Mouse (Mus musculus): ENCODE results near the gene Duxf3.
"Not testable (repeated sequence)": the region's sequence is repeated elsewhere in the genome, so short reads cannot be mapped to it uniquely, and the experiment has no call there.

Duxf3 gene

DNA sequence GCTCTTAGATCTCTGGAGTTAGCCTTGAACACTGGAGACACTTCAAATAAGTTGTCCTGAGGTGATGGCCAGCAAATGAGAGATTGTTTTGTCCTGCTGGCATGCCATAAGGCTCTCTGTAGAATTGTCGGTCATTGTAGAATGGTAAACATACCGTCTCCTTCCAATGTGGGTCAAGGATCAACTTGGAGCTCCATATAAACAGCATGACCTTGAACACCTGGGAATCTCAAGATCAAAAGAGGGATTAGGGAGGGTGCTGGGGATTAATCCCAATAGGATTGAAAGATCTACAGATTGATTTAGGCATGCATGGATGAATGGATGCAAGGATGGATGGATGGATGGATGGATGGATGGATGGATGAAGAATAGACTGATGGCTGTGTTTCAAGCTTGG, 10.9 kb downstream of the Duxf3 start:
- not testable (repeated sequence) for DNase-seq

DNA sequence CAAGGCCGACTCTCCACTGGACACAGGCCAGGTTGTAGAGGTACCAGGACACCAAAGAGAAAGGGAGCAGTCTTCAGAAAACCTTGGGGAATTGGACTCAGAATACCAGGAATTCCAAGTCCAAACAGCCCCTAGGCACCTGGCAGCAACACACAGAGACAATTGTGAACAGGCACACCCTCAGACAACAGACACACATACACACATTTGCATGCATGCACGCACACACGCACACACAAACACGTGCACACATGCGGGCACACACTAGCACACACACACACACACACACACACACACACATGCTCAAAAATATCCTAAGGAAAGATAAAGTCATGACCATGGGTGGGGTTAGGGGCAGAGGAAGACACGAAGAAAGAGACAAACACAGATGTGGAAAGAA, 11.7 kb downstream of the Duxf3 start:
- DNase-seq, result no peak

DNA sequence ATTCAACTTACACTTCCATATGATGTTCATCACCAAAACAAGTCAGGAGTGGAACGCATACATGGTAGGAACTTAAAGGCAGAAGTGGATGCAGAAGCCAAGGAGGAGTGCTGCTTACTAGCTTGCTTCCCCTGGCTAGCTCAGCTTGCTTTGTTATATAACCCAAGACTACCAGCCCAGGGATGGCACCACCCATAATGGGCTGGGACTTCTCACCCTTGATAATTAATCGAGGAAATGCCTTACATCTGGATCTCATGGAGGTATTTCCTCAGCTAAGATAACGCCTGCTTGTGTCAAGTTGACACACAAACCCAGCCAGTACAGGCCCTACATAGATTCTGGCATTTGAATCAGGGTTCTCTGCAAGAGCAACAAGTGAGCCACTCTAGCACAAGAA, 15.1 kb downstream of the Duxf3 start:
- DNase-seq, result no peak

DNA sequence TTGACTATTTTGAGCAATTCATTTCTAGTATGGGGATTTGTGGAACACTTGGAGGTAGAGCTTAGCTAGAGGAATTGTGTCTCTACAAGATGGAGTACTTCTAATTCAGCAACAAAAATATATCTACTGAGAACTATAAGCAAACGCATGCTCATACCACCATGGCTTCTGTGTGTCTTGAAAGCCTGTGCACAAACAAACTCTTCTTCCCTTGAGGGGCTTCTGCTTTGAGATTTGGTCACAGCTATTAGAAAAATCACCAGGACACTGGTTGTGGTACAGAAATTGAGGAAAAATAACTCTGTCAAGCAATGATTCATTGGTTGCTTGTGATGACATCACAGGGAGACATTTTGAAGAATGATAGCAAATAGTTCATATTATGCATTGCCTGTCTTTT, 17.1 kb downstream of the Duxf3 start:
- DNase-seq, result no peak

DNA sequence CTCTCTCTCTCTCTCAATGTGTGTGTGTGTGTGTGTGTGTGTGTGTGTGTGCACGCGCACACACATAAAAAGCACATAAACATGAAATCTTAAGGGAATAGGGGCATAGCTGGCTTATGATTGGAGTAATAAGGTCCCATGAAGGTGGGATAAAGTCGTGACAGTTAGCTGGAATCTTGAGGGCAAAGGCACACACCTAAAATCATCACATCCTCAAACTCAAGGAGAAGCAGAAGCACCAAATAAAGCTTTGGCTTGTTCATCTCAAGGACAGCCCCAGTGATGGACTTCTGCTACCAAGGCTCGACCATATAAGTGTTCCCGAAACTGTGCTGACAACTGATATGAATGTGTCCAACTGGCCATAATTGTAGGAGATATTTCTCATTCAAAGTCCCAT, 17.5 kb downstream of the Duxf3 start:
- no peak for DNase-seq

DNA sequence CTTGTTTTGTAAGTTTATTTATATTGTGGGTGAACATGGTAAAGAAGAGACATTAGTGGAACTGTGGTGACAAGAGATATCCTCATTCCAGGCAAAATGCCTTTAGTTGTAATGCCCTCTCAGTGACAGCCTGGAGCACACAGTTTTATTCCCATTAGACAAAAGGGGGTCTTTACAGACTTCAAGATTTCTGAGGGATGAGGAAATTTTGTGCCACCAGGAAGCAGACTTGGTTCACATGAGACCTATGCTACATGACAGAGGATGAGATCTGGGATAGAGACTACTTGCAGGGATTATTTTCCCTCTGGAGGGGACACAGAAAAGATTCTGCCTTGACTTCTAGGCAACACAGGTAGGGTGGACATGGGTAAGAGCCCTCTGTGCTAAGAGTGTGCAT, 18.0 kb downstream of the Duxf3 start:
- no peak for DNase-seq

DNA sequence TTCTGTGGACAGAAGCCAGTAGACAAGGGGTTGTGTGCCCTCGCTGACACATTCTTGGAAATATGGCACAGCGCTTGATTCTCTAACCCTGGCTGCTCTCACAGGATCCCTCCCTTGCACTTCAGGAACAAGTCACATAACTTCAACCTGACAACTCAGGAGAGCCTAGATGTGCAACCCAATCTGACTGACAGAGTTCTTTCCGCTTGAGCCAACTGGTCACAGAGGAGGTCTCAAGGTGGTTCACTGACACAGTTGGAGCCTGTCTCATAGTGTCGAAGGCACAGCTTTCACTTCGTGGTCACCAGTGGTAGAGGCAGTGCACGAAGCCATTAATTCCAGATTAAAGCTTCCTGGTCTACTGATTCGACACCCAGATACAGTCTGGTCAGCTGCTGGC, 20.2 kb downstream of the Duxf3 start:
- DNase-seq, result no peak

DNA sequence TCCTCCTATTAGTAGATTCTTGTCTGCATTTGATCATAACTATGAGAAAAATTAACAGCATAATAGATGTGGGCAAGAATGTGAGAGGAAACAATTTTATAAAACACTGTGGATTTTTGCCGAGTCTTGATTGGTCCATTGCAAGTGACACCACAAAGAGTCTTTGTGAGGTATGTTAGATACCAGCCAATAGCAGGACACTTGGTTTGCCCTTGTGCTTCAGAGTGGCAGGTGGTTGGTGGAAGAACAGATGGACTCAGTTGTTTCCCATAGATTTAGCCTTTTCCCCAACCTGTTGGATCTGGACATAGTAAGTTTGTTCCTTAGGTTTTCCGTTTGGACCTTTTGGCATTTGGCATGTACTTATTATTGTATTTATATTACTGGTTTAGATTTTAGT, 21.3 kb downstream of the Duxf3 start:
- no peak for DNase-seq

DNA sequence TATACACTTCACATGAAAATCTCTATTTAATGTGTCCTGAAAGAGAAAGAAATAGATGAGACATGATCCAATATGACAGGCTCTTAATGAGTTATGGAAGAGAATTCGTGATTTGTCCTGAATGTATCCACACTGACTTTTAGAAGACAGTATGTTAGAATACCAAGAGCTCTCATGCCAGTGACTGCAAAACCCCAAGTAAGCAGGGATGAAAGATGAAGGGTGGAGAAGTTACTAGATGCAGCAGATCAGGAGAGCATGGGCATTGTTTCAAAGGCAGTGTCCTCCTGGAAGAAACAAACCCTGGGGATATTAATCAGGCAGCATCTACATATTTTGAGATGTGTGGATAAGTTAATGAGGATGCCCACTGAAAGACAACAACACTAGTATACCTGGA, 22.0 kb downstream of the Duxf3 start:
- no peak for DNase-seq

DNA sequence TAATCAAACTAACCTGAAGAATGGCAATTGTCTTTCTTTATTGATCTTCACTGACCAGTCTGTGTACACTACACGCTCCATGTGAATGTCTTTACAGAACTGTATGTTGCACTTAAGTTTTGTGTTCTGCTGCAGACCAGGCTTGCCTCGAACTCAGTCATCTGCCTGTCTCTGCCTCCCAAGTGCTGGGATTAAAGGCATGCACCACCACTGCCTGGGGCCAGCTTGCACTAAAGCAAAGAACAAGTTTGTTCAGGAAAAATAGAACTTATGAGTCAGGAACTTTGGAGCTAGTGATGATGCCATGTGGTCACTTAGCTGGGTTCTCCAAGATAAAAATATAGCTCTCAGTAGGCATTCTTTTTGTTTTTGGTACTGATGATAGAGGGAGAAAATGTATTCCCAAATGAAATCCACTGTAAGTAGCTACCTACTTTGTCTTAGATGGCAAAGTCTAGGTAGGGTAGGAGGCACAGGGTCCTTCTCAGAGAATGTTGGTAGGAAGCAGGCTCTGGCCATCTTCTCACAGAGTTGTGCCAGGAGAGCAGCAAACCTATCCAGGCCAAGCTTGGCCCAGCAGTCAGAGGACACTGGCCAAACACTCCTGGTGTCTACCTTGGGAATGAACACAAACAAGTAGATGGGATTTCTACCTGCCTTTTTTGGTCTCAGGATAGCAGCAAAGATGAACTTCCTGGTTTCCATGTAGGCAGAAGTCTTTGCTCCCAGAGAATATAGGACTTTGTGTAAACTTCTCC, 22.6 kb downstream of the Duxf3 start:
- no peak for DNase-seq

DNA sequence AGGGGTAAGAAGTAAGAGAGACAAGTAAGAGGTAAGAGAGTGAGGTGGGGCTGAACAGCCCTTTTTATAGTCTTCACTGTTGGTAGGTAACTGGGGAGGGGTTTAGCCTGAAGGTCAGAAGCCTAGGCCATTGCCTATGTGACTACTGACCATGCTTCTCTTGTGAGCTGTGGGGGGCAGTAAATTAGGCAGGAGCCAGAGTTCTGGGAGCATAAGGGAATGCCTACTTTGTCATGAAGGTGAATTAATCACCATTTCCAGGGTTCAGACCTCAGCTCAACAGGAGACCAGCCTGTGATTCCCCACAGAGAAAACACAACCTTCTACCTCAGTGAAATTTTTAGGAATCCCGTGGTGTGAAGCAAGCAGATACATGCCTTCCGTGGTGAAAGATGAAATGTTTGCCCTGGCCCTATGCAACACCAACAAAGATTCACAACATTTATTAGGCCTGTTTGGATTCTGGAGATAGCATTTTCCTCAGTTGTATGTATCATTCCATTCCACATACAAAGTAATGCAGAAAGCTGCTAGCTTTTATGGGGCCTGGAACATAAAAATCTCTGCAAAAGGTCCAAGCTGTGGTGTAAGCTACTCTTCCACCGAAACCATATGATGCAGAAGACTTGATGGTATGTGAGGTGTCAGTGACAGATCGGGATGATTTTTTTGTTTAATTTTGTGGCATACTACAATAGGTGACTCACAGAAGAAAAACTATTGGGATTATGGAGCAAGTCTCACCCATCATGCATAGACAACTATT, 25.7 kb downstream of the Duxf3 start:
- no peak for DNase-seq

DNA sequence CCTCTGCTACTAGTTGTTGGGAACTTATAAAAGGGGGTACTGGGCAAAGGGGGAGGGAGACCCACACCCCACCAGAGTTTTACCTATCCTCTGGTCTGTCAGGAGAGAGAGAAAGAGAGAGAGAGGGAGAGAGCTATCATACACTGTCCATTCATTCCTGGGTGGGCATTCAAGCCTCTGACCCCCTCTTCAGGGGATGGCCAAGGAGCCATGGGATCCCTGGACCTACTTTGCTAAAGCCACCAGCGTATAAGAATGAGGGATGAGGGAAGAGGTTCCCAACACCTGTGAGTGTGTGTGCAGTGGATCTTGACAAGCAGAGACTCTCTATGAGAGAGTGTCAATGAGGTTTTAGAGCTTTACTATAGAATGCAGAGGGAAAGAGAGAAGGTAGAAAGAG, 26.5 kb downstream of the Duxf3 start:
- no peak for DNase-seq
